Mouse (Mus musculus): ENCODE data around the gene Zc3hav1. TPM values are rescaled to one million over a fixed set of nuclear protein-coding genes. Genes with fewer than 3 reads are reported as not detected.

The Zc3hav1 gene
- polyA plus RNA-seq, 1 experiment from 2014 or later = 23.4 TPM

Other genes starting within 250 kb of the Zc3hav1 start
- not detected in 2 replicates for gene Tmem213, start 245.3 kb downstream of the Zc3hav1 start, polyA plus RNA-seq (2015; fragmentation: Nextera tagmentation; extraction: Ambion mirVana)
- 0.21 and 0.22 TPM in 2 replicates for gene Atp6v0a4, start 230.0 kb downstream of the Zc3hav1 start, polyA plus RNA-seq (2015; fragmentation: Nextera tagmentation; extraction: Ambion mirVana)
- 0.21 and 0.22 TPM in 2 replicates for gene D630045J12Rik, start 100.6 kb downstream of the Zc3hav1 start, polyA plus RNA-seq (2015; fragmentation: Nextera tagmentation; extraction: Ambion mirVana)
- gene Zc3hav1l, start 55.3 kb downstream of the Zc3hav1 start, polyA plus RNA-seq (2015; fragmentation: Nextera tagmentation; extraction: Ambion mirVana) = 1.4 and 1.5 TPM in 2 replicates
- gene Ttc26, start 26.9 kb upstream of the Zc3hav1 start, polyA plus RNA-seq (2015; fragmentation: Nextera tagmentation; extraction: Ambion mirVana) = 0.23 and 0.30 TPM in 2 replicates
- 4.1 and 5.1 TPM in 2 replicates for gene Ubn2, start 79.3 kb upstream of the Zc3hav1 start, polyA plus RNA-seq (2015; fragmentation: Nextera tagmentation; extraction: Ambion mirVana)
- 65.8 and 76.7 TPM in 2 replicates for gene Fmc1, start 178.9 kb upstream of the Zc3hav1 start, polyA plus RNA-seq (2015; fragmentation: Nextera tagmentation; extraction: Ambion mirVana)
- 15.7 and 17.3 TPM in 2 replicates for gene Luc7l2, start 196.7 kb upstream of the Zc3hav1 start, polyA plus RNA-seq (2015; fragmentation: Nextera tagmentation; extraction: Ambion mirVana)